Mouse (Mus musculus): ENCODE data around the gene Zfp652.
A peak's percentile ranks its signal among the peaks of the same experiment; 100 is the strongest.

Gene Zfp652

DNA sequence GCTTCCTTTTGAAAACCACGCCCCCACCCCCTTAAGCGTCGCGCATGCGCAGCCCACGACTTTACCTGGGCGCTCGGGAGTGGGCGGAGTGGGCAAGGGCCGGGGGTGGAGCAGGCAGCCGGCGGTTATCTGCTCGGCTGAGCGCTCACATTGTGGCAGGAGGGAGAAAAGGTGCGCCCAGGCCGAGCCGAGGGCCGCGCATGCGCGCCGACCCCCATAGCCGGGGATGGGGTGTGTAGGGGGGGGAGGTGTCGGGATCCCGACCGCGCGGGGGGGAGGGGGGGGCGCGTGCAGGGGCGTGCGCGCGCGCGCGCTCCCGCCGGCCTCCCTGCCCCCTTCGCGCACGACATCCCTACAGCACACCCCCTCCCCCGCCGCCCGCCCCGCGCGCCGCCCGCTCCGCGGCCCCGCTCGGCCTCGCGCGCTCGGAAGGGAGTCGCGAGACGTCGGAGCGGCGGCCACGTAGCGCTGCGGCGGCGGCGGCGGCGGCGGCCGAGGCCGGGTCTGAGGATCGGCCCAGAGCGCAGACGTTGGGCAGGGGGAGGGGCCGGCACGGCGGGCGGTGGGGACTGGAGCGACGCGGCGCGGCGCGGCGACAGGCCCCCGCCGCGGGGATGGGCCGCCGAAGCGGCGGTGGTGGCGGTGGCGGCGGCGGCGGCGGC lies at the start of gene Zfp652:
TSS of gene Zfp652 (plus strand) at position 111 of the 662 bp plus-strand sequence.
- DNase-seq (ENCODE audit: low read depth, low spot score), result peak; percentile 72

DNA sequence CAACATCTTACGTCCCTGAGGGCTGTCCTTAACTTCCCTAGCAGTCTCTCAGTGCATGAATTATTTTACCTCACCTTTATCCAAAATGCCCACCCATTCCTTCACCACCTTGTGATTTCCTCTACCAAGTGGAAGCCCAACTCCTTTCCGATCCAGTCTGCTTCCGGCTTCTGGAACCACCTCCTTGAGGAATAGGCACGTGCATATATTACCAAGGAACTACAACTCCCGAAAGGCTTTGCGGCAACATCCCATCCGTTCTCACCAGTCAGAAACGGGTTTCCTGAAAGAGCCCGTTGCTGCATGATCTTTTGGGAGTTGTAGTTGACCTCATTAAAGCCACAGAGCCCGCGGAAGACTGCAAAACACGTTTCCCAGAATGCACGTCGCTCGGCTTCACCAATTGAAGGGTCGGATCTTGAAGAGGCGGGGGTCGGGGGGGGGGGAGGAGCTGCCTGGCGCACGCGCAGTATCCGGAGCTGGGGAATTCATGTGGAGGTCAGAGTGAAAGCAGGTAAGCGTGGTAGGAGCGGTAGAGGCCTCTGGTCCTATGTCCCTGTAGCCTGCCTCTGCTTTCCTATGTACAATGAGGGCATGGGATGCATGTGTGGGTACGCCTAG lies 45.8 kb upstream of the Zfp652 start, which contains the start of gene Phb:
TSS of gene Phb (plus strand) at position 429 of the 621 bp plus-strand sequence.
- DNase-seq (ENCODE audit: low read depth, low spot score), result peak; percentile 100

DNA sequence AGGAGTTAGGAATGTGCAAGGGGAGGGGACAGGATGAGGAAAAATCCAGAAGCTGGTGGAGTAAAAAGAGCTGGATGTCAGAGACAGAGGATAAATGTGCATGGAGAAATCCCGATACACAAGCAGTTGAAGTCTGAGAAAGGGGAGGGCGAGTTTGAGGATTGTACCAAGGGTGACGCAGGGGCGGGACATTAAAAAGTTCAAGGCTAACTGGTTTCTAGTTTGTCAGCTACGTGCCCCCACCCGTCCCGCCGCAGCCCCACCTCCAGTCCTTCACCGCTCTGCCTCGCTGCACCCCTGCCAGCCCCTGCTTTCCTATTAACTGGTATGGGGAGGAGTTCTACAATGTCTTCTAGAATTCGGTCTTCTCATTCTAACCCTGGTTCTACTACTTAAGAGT lies 45.3 kb upstream of the Zfp652 start:
- no peak for DNase-seq (ENCODE audit: low read depth, low spot score)

DNA sequence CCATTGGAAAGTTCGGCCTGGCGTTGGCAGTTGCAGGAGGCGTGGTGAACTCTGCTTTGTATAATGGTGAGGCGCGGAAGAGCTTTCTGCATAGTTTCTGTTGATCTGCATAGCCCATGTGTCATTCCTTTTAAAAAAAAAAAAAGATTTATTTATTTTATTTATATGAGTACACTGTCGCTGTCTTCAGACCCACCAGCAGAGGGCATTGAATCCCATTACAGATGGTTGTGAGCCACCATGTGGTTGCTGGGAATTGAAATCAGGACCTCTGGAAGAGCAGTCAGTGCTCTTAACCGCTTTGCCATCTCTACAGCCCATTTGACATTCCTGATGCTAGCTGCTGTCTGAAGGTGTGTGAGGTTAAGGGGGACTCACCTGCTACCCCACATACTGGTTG lies 44.4 kb upstream of the Zfp652 start:
- peak; percentile 59 for DNase-seq (ENCODE audit: low read depth, low spot score)

DNA sequence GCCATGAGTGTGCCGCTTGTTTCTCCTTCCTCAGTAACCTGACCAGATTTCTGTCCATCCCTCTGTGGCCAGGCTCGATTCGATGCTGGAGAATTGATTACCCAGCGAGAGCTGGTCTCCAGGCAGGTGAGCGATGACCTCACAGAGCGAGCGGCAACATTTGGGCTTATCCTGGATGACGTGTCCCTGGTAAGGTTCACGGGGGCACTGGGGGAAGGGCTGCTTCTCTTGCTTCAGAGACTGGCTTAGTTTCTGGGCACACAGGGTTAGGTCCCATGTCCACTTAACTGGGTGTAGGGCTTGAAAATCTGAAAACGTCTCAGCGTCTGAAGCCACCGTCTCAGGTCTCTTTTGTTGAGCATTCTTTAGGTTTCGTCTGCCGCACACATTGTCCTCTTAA lies 37.0 kb upstream of the Zfp652 start:
- DNase-seq (ENCODE audit: low read depth, low spot score), result no peak

DNA sequence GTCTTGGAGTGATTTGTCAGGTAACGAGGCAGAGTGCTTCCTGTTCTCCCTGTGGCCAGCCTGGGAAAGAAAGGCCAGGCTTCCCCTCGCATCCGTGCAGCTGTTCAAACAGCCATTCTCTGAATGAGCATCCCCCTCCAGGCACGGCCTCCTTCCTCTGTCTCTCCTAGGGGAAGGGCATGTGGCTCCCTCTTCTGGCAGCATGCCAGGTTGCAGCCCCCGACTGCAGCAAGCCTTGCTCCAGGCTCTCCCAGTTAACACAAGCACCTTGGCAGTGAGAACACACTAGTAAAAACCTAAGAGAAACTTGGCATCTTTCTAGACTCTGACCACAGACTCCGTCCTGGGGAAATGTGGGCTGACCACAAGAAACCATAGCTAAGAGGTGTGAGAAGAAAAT lies 36.2 kb upstream of the Zfp652 start:
- peak; percentile 57 for DNase-seq (ENCODE audit: low read depth, low spot score)

DNA sequence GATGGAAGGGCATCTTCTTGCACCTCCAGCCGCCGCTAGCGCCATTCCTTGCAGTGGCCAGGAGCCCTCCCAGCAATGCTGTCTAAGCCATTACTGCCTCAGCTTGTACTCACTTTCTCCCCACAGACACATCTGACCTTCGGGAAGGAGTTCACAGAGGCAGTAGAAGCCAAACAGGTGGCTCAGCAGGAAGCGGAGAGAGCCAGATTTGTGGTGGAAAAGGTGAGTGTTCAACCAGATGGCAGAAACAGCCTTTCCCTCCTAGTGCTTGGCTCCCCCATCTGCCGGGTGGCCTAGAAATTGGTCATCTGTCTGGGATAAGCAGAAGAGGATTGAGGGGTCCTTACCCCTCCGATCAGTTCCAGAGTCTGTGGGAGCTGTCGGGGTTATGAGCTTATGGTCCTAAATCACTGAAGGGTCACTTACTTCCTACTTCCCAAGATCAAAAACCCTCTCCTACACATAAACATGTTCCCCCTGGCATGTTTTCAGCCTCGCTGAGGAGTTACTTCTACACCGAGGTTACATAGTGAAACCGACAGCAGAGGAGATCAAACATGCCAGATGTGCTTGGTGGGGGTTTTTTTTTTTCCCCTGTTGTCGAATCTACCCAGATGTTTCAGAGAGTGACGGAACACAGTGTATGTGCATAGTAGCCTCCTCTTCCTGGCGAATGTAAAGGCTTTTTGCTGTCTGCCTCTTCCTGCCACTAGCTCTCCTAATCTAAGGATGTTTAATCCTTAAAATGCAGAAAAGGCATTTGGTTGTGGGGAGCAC lies 34.4 kb upstream of the Zfp652 start:
- no peak for DNase-seq (ENCODE audit: low read depth, low spot score)

DNA sequence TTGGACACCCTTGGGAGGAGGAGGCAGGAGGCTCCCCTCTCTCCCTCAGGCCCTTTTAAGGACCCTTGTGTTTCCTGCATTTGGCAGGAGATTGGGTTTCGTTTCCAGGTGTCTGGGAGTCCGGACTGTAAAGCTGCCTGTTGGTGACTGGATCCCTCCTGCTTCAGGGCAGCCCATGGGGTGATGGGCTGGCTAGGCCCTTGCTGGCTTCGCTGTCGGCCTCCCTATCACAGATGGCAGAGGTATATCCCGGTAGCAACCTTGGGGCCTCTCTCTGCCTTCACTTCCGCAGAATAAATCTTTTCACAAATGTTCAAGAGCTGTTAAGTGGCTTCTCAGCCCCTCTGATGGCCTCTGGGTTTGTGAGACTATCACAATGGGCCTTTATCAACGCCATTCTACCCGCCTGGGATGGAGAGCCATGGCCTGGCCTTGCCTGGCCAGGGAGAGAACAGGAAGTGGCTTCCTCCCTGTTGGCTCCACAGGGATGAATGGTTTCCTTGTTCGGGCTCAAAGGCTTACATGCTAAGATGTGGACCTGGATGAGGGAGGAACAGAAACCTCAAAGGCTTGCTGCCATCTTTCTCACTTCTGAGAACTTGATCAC lies 30.4 kb upstream of the Zfp652 start:
- no peak for DNase-seq (ENCODE audit: low read depth, low spot score)

DNA sequence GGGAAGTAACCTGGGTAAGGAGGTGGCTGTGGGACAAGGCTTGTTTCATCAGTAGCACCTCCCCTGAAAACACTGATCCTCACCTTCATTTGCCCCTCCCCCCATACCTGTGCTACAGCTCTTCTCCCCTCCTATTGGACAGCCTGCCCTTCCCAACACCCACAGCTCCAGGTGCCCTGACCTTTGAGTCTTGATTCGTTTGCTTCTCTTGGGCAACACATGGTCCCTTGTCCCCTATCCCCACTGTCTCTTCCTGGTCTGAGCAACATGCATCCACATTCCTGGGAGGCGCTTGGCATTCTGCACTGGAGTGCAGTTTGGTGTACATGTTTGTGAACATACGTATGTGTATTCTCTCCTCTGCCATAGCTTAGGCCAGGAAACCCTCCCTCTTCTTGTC lies 29.5 kb upstream of the Zfp652 start:
- DNase-seq (ENCODE audit: low read depth, low spot score), result no peak

DNA sequence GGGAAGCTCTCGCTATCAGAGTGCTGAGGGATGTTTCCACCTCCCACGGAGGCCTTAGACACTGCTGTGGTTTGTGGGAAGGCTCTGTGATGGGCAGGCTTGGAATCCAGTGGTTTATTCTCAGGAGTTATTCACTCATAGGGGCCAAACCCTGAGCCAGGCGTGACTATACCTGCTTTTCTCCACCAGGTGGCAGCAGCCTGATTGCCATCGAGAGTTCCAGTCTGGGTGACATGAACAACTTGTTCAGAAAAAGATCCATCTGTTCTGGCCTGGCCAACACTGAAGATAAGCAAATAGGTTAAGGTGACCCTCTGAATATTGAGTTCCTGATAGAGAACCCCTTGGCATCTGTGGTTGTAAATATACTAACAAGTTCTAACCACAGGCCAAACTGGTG lies 26.4 kb upstream of the Zfp652 start:
- DNase-seq (ENCODE audit: low read depth, low spot score), result peak; percentile 90

DNA sequence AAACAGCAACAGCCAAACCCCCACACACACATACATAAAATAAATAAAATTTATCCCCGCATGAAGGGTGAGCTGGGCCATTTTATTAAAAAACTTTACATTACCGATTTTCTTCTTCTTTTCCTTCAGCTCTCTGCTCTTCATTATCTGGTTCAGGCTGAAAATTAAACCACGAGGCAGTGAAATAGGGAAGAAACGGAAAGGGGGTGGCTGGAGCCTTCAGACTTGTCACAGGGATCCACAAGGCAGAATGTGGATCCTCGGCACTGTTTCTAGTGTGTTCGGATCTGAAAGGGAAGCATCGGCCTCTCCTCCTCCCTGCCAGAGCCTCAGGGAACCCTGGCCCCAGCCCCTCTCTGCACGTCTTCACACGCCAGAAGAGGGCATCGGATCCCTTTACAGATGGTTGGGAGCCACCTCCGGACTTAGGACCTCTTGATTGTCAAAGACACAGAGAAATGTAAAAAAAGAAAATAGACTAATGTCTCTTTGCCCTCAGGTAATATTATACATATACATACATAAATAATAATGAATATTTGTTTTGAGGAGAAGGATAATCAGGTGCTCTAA lies 25.3 kb upstream of the Zfp652 start:
- peak; percentile 15 for DNase-seq (ENCODE audit: low read depth, low spot score)

DNA sequence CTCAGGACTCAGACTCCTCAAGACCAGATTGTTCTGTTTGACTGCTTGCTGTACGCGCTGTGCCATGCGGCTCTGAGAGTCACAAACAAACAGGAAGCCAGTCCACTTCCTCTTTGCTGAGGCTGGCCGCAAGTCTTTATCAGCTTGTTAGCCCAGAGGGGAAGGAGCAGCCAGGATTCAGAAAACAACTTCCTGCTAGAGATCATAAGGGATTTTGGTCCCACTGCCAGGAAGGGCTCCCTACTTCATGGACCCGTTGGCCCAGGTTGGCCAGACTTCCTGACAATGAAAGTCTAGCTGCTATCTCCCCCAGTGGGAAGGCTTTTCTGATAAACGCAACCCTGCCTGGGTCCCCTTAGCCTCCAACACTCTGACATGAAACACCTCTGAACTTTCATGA lies 24.0 kb upstream of the Zfp652 start:
- DNase-seq (ENCODE audit: low read depth, low spot score), result no peak

DNA sequence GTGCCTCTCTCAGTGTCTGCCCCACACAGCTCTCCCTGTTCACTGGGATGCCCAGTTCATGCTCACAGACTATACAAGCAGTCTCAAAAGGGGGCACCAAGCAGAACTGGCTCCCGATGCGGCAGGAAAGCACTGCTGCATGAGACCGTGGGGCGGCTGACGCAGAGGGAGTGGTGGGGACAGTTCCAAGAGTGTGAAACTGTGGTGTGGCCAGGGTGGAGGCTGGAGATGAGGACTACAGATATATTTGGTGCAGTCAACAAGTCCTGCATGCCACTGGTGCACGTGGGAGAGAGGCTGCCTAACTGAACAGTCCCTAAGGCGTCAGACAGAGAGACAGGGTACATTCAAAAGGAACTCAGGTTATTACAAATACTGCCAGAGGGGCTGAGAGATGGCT lies 23.5 kb upstream of the Zfp652 start:
- DNase-seq (ENCODE audit: low read depth, low spot score), result no peak

DNA sequence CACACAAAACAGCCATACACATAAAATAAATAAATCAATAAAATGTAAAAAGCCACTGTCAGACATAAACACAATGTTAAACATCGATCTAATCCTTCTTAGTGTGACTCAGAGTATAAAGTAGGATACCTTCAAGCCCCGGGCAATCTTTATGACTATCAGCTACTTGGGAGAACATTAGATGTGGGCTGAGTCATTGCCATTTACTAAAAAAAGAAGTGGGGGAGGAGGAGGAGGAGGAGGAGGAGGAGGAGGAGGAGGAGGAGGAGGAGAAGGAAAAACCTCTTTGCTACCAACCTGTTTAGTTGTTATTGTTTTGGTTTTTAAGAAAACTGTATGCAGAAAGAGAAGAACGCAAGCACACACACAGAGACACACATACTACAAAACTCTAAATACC lies 22.9 kb upstream of the Zfp652 start:
- peak; percentile 29 for DNase-seq (ENCODE audit: low read depth, low spot score)

DNA sequence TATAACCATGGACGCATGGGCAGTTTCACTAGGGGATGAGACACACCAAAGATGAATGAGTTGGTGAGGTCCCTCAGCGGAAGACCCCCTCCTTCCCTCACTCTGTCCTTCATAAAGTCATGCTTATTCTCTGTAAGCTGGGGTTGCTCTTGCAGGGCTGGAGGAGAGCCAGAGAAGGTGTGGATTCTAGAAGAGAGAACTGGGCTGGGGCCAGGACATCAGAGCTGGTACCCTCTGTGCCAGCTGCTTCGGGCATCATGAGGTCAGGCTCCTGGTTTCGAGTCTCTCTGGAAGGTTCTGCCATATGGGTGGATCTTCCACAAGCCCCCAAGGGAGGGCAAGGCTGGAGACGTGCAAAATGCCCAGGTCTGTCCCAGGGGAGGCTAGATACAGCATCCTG lies 13.9 kb upstream of the Zfp652 start:
- no peak for DNase-seq (ENCODE audit: low read depth, low spot score)

DNA sequence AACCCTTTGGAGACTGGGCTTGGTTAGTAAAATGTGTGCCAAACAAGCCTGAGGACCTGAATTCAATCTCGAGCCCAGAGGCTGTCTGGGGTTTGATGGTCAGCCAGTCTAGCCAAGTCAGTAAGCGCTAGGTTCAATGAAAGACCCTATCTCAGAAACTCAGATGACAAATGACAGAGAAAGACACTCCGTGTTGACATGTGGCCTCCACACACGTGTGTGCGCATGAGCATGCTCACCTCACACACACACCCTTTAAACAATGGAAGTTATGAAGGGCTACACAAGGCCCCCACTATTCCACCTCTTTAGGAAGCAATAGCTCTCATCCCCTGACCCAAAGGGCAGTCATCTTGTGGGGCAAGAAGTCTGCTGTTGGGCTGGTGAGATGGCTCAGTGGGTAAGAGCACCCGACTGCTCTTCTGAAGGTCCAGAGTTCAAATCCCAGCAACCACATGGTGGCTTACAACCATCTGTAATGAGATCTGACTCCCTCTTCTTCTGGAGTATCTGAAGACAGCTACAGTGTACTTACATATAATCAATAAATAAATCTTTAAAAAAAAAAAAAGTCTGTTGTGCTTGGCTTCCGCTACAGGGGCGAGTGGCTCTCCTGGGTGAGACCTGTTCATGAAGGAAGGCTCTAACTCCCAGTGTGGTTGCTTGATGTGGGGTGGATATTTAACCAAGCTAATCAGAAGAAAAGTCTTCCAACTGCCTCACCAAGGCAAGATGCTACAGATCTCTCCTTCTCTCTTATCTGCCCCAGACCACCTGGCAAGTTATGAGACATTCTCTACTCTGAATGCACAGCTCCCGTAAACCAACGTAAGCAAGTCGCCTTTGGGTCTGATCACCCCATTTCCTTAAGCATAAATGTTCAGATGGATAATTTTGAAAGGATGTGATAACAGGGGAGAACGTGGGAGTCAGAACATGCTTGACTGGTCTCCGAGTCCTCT lies 11.4 kb upstream of the Zfp652 start:
- no peak for DNase-seq (ENCODE audit: low read depth, low spot score)

DNA sequence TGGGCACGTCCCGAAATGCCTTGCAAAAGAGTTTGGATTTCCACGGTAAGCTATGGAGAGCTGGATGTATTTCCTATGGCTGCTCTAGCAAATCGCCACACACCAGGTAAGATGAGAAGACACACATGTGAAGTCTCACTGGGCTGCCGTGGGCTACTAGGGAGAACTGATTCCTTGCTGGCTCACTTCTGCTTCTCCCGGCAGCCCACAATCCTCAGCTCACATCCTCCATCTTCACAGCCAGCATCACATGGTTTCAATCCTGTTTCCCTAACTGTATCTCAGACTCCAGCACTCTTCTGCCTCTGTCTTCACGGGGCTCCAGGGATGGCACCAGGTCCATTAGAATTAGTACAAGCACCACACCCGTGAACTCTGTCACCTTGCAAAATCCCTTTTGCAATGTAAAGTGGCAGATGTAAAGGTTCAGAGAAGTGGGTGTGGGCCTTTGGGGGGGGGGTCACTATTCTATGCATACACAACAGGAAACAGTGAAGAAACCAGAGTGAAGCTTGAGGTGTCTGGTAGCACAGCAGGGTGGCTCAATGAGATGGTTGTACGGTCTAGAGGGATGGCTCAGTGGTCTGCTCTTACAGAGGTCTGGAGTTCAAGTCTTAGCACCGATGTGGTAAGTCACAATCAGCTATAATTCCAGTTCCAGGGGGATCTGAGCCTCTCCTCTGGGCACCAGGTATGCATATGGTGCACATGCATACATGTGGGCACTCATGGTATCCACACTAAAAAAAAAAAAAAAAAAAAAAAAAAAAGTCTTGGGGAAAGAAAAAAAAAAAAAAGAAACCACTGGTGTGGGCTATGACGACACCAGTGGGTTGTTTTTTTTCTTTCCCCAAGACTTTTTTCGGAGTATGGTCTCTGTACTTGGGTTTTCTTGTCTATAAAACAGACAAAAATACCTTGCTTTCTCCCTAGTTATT lies 8.2 kb upstream of the Zfp652 start:
- no peak for DNase-seq (ENCODE audit: low read depth, low spot score)

DNA sequence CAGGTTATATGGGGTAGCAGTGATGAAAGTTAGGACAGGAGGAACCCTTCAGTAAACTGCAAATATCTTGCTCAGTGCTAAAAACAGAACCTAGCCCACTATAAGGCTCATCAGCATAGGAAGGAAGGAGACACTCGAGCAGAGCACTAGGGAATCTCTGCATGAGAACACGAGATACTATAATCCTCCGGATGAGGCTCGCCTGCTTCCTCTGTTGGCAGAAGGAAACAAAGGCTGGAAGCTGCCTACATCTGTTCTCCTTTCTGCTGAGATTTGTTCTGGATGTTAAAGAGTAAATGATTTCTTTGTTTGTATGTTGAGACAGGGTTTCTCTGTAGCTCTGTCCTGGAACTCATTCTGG lies 7.5 kb upstream of the Zfp652 start:
- DNase-seq (ENCODE audit: low read depth, low spot score), result no peak

DNA sequence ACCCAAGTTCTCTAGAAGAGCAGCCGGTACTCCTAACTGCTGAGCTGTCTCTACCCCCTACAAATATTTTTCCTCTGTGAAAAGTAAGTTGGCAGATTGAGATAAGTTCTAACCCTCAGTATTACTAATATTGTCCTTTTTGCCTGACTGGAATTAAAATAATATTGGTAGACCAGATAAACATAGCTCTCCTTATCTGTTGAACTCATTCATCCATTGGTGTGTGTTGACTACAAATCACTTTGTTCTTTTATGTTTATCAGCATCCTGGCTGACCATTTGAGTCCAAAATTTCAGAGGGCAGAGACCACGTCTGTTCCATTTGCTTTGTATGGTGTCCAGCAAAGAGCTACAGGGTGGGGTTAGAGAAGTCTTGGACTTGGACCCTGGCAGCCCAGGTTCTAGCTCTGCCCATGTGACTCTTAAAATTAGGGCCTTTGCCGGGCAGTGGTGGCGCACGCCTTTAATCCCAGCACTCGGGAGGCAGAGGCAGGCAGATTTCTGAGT lies 2.9 kb upstream of the Zfp652 start:
- DNase-seq (ENCODE audit: low read depth, low spot score), result no peak

DNA sequence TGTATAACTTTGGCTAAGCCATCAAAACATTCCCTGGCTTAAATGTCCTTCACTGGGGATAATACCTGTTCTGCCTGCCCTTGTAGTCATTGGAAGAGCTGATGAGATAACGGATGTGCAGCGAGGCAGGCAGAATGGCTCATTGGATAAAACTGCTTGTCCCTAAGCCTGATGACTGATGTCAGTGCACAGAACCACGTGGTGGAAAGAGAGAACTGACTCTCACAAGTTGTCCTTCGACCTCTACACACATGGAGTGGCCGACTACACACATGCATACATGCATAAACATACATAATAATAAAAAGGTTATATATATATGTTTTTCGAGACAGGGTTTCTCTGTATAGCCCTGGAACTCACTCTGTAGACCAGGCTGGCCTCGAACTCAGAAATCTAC lies 2.0 kb upstream of the Zfp652 start:
- DNase-seq (ENCODE audit: low read depth, low spot score), result no peak
